Mouse (Mus musculus): ENCODE results near the gene Slc41a1.

Gene Slc41a1

GRCm38 (mm10) chr1:131828297-131829126, 1.2 kb downstream of the Slc41a1 start:
- DNase-seq: peak; percentile 23

DNA sequence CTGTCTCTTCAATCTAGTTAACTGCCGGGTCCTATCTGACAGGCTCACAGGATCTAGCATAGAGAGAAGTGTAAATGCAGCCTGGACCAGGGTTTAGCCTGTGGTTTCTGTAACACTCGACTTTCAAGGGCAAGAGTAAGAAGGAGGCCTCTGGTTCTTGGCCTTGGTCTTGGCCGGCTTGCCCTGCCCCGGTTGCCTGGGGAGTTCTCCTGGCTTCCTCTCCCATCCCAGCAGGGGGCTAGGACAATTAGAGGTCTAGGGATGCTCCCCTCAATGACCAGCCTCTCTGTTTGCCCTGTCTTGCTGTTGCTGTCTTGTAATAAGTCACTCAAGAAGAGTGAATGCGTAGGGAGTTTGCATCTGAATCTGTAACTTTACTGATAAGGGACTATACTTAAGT, 2.0 kb downstream of the Slc41a1 start:
- DNase-seq: no peak

DNA sequence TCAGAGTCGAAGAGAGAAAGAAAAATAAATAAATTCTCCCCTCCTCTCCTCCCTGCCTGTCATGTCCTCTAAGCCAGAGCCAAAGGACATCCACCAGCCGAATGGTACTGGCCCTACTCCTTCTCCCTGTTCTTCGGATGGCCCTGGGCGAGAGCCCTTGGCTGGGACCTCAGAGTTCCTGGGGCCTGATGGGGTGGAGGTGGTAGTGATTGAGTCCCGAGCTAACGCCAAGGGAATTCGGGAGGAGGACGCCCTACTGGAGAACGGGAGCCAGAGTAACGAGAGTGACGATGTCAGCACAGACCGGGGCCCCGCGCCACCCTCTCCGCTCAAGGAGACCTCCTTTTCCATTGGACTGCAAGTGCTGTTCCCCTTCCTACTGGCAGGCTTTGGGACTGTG, 3.3 kb downstream of the Slc41a1 start:
- DNase-seq: no peak

DNA sequence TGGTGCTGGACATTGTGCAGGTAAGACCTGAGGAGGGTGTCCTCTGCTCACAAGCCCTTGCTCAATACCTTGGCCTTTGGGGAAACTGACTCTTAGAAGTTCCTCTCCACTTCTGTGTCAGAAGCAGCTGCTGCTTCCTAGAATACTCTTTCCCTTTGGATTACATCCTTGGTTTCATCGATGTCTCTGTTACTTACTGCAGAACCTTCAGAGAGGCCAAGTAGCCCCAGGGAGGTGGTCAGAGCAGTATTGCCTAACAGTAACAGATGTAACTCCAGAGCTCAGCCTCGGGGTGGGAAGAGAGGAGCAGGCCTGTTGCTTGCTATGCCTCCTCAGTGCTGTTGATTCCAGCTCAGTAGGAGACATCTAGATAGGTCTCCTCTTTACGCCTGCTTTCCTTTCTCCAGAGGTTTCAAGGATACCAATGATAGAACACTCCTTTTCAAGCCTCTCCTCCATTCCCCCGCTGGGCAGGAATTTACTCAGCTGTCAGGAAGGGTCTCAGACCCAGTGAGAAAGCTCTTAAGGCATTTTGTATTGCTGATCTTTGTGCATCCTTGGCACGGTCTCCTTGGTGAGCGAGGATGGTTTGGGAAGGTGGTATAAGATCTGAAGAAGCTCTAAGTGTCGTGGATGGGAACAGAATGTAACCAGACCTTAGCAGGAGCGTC, 3.8 kb downstream of the Slc41a1 start:
- DNase-seq: no peak

DNA sequence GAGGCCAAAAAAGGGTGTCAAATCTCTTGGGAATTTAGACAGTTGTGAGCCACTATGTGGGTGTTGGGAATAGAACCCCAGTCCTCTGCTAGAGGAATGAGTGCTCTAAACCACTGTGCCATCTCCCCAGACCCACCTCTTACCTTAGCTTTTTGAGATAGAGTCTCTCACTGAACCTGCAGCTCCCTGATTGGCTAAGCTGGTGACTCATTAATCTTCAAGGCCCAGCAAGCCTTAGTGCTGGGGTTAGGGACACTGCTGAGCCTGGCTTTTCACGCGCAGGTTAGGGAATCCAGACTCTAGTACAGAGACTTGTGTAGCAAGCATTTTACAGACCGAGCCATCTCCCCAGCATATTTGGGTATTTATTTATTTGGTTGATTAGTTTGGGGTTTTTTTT, 9.7 kb downstream of the Slc41a1 start:
- DNase-seq: no peak

GRCm38 (mm10) chr1:131838542-131838941, 11.2 kb downstream of the Slc41a1 start:
- DNase-seq: no peak

GRCm38 (mm10) chr1:131839279-131839678, 12.0 kb downstream of the Slc41a1 start:
- no peak for DNase-seq

DNA sequence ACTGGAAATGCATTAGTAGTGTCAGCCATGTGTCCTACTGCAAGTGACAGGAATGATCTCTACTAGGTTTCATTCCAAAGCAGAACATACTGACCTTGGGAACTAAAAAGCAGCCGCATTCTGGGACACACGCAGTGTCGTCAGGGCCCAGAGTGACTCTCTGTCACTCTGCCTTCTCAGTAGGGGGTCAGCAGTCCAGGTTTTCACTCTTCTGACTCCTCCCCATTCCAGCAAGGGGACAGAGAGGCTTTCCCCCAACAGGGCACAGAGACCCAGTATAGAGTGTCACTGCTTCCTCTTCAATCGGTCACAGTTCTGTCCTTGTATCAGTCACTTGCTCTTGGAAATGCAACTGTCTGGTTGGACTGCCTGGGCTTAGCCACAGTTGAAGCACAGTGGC, 14.9 kb downstream of the Slc41a1 start:
- DNase-seq: no peak

DNA sequence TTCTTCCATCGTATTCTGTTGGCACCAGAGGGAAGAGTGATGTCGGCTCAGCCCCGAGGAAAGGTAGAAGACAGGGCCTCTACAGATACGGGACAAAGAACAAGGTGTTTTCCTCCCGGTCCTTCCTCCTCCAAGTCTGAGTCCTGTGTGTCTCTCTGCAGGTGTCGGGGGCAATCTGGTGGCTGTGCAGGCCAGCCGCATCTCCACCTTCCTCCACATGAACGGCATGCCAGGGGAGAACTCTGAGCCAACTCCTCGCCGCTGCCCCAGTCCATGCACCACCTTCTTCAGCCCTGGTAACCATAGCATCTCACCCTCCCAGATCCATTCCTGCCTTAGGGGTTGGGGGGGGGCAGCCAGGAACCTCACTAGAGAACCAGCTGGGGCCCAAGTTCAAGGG, 16.5 kb downstream of the Slc41a1 start:
- DNase-seq: no peak

GRCm38 (mm10) chr1:131844883-131845282, 17.6 kb downstream of the Slc41a1 start:
- DNase-seq: no peak

DNA sequence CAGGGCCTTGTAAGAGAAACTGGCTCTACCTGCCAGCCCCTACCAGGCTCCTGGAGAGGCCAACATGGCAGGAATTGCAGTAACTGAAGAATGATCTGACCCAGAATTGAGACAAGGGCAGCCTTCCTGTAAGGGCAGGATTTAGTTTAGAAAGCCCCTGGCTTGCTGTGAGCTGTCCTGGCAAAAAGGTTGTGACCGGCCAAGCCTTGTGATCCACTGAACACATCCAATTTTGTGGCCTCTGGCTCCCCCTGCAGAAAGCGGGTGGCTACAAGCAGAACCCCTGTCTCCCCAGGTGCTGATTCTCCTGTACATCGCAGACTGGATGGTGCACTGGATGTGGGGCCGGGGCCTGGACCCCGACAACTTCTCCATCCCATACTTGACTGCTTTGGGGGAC, 19.0 kb downstream of the Slc41a1 start:
- DNase-seq: peak; percentile 59

- DNase-seq: no peak
These were observed 34.5 kb downstream of the Slc41a1 start for GRCm38 (mm10) chr1:131861811-131862210.

GRCm38 (mm10) chr1:131865596-131865995, 38.3 kb downstream of the Slc41a1 start:
- DNase-seq: no peak

- no peak for DNase-seq
These were observed 39.2 kb downstream of the Slc41a1 start for GRCm38 (mm10) chr1:131866304-131866999.

- DNase-seq: peak; percentile 93
These were observed 40.0 kb downstream of the Slc41a1 start, which contains the start of gene Rab29 for GRCm38 (mm10) chr1:131867093-131867945. Rab29 (plus strand) TSS chr1:131867224.

- DNase-seq: no peak
These were observed 40.6 kb downstream of the Slc41a1 start for GRCm38 (mm10) chr1:131867946-131868290.

DNA sequence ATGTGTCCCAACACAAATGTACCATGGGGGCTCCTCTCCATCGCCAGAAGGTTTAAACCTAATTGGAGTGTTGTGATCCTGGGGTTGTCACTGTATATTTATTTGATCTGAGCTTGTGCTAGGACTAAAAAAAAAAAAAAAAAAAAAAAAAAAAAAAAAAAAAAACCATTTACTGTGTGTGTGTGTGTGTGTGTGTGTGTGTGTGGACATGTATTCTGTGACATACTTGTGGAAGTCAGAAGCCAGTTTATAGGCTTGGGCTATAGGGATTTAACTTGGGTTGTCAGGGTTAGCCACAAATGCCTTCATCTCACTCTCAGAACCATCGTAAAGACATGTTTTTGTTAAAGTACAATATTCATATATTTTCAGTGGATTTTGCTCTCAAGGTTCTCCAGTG, 42.3 kb downstream of the Slc41a1 start:
- DNase-seq: no peak

DNA sequence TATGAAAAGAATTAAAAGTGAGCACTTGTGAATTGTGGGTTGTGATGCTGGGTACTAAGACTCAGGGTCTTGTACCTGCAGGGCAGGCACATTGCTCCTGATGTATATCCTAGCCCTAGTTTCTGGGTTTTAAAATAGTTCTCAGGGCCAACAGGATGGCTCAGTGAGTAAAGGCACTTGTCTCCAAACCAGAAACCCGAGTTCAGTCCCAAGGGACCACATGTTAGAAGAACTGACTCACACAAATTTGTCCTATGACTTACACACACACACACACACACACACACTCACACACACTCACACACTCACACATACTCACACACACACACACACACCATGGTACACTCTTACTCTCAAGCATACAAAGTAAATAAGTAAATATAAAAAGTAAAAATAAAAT, 45.6 kb downstream of the Slc41a1 start:
- DNase-seq: no peak

DNA sequence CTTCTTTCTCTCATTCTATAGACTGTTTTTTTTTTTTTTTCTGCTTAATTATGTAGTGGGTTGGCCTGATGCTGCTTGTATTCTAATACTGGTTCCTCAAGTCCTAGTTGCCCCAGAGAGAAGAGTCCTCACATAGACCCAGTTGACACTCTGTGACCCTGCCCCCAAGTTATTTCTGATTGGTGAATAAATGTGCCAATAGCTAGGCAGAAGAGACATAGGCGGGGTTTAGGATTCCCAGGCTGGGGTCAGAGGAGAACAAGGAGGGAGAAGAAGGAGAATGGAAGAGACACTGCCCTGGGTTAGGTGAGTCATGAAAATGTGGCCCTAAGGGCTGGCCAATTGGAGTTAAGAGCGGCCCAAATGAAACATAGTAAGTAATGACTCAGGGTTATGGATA, 52.5 kb downstream of the Slc41a1 start:
- DNase-seq: no peak

DNA sequence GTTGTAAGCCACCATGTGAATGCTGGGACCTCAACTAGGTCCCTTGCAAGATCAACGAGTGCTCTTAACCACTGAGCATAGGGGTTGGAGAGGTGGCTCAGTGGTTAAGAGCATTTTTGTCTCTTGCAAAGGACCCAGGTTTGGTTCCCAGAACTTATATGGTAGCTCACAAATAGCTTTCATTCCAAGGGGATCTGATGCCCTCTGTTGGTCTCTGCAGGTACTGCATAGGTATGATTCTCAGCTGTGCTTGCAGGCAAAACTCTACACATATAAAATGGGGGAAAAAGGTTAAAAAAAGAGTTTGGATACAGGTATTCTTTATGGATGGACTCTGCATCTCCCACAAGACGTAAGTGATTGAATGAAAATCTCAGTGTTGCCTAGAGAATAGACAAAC, 55.5 kb downstream of the Slc41a1 start:
- no peak for DNase-seq

- no peak for DNase-seq
These were observed 58.9 kb downstream of the Slc41a1 start for GRCm38 (mm10) chr1:131886173-131886572.

DNA sequence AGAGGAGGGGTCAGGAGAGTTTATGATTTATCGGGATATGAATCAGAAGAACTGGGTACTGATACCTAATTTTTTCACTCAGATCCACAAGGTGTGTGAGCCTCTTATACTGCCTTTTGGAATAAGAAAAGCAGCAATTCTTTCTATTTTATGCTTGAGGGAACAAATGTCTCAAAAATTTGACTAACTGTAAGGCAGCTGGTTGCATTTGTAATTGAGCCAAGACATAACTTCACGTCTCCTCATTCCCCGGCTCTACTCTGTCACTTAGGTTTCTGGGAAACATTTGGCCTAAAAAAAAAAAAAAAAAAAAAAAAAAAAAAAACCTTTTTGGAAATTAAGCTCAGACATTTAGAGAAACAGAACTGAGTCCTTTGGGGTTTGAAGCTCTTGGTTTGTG, 59.3 kb downstream of the Slc41a1 start:
- no peak for DNase-seq

Data from layer of hippocampus, adult 9-11 months (tissue).